Mouse (Mus musculus) effector memory CD4-positive, alpha-beta T cell, adult 7 months (primary cell): ENCODE measurements around the gene Zfp800. TPM values are rescaled to one million over a fixed set of nuclear protein-coding genes. Genes with fewer than 3 reads are reported as not detected.

ENCODE experiments used
- polyA plus RNA-seq: library from polyadenylated mRNA; unstranded; fragments of 100-300 nt; shearing (Covaris generic); gene quantifications from one replicate; pipeline ENCODE4 v1.2.1, GENCODE M21; 2017

The Zfp800 gene
- 49.7 TPM for polyA plus RNA-seq

DNA sequence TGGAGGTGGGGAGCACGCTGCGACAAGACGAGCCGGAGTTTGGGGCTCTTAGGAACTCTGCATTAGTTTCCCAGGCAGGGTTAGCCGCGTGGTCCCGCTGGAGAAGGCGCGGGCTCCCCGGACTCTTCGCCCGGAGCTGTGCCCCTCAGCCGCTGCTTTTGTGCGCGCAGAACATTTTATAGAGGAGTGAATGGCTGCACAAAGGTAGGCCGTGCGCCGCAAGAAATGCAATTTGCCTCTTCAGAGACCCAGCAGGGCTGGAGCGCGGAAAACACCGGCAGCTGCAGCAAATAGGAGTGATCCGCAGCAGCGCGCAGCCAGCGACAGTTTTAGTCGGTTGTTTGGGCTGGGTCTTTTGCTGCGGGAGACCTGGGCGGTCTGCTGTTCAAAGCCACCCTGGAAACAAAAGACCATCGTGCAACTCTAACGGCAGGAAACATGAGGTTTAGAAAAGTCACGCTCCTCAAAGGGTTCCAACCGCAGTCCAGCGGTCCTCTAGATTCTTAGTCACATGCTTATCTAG lies at the start of gene Zfp800:
Gene Zfp800, minus strand, starts transcription at position 325 of the 523 bp plus-strand sequence.

DNA sequence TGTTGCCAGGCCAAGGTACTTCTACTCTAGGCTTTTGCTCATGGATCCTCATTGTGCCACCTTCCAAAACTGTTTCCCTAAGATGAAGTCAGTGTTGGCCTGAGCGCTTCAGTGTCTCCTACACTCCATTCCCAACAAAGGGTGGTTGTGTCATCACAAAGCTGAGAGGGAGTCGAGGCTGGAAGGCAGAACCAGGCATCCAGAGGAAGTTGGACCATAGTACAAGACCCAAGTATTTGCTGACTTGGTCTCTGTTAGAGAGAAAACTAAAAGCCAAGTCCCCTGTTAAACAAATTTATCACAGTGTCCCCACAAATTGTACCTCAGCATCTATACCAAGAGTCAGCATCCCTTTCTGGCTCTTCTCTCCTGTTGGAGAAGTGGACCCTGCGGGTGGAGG lies 30.5 kb upstream of the Zfp800 start, which contains the start of gene Gcc1:
Gene Gcc1, minus strand, starts transcription at position 101 of the 400 bp plus-strand sequence.

DNA sequence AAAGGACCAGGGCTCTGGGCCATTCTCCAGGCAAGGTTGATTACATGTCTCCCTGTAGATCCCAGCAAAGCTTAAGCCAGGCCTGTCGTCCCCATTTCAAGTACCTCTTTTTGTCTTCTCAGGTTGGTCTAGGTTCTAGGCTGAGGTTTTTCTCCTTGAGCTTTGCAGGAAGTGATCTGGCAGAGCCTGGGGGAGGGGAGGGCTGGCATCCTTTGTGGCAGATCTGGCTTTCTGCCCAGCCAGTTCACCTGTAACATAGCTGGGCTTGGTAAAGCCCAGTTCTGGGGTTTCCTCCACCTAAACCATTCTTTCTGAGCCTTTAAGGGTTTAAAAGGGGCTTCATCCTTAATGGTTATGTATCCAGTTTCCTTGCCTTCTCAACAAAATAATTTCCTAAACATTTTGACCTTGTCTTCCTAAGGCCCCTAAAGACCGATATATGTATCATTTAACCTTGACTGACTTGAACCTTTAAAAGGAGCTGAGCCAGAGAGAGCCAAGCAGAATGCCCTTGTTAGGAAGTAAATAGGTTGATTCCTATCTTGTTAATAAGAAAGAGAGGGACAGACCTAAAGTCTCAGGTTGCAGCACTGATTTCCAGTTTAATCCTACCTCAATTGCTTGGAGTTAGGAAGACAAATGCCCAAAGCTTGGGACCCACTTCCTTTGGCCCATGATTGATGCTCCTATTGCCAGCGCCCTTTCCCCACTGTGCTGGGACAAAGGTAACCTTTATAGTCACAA lies 29.5 kb upstream of the Zfp800 start, which contains the start of gene Fscn3:
Gene Fscn3, plus strand, starts transcription at position 694 of the 744 bp plus-strand sequence.

DNA sequence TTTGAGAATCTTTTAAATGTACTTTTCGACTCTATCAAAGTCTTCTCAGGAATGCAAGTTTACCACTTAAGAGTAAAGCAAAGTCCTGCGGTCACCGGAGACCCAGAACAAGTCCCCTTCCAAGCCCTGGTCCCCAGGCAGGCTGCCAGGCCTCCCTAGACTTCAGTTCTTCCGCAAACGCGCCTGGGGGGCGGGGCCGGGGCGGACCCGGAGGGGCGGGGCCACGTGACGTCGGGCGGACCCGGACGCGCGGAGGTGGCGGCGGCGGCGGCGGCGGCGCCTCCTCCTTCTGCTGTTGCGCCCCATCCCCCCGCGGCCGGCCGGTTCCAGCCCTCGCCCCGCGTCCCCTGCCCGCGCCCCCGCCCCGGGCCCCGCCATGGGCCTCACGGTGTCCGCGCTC lies 25.5 kb upstream of the Zfp800 start, which contains the start of gene Arf5:
Gene Arf5, plus strand, starts transcription at position 248 of the 400 bp plus-strand sequence.

Other genes with a start within 250 kb of the Zfp800 start
- gene Arf5, start 25.6 kb upstream of the Zfp800 start, polyA plus RNA-seq, result 226 TPM
- gene Fscn3, start 29.8 kb upstream of the Zfp800 start, polyA plus RNA-seq, result not detected
- 20.0 TPM for gene Gcc1, start 30.4 kb upstream of the Zfp800 start, polyA plus RNA-seq
- gene Pax4, start 51.3 kb upstream of the Zfp800 start, polyA plus RNA-seq, result not detected
- 101 TPM for gene Snd1, start 77.1 kb upstream of the Zfp800 start, polyA plus RNA-seq